Mouse (Mus musculus) erythroblast, adult 5-6 weeks (primary cell): ENCODE results near the gene Plce1. TPM values are rescaled to one million over a fixed set of nuclear protein-coding genes. Genes with fewer than 3 reads are reported as not detected.

Experiments
- ATAC-seq: replicated peaks from 2 replicates; pipeline ENCODE4 v1.8.0; 2016; ENCODE audit warnings: moderate number of reproducible peaks, mild to moderate bottlenecking, moderate TSS enrichment, inconsistent platforms; ENCODE audit not compliant: poor library complexity, low FRiP score, severe bottlenecking
- total RNA-seq, 2 experiments: library from RNA; stranded (forward) in 1 of 2; stranded (reverse) in 1 of 2; fragments of 150-400 nt in 1 of 2; fragments of 200-764, 138-1000 nt in 1 of 2; gene quantifications; 2 replicates each; pipeline versions ENCODE4 v1.2.3 to v1.2.4; 2015 to 2017; ENCODE audit warnings: low replicate concordance in 2 of 2

The Plce1 gene
- total RNA-seq, 2 experiments from 2014 or later = not detected

DNA sequence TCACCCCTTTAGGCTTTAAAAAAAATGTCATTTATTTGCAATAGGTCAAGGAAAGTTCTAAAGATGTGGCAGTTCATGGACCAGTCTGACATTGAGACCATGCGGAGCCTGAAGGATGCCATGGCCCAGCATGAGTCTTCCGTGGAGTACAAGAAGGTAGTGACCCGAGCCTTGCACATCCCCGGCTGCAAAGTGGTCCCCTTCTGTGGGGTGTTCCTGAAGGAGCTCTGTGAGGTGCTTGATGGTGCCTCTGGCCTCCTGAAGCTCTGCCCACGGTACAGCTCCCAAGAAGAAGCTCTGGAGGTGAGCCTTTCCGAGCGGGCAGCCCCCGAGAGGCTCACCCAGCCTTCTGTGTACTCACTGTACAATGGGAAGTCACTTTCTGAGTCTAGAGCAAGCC lies 220.9 kb downstream of the Plce1 start:
- ATAC-seq = no peak

DNA sequence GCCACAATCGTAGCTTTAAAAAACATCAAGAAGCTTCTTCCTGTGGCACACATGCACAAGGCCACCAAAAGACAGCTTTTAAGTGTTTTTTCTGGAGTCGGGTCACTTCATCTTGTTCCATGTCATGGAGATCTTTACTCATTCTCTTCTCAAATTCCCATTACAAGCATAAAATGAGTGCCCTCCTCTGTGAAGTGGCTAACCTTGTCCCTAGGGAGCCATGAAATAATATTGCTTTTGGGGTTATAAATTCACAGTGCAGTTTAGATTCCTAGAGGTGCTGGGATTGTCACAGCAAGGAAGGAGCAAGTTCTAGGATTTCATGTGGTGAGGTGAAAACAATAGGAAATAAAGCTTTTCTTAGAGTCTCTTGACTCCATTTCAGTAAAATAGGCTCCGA lies 223.8 kb downstream of the Plce1 start:
- ATAC-seq = no peak

DNA sequence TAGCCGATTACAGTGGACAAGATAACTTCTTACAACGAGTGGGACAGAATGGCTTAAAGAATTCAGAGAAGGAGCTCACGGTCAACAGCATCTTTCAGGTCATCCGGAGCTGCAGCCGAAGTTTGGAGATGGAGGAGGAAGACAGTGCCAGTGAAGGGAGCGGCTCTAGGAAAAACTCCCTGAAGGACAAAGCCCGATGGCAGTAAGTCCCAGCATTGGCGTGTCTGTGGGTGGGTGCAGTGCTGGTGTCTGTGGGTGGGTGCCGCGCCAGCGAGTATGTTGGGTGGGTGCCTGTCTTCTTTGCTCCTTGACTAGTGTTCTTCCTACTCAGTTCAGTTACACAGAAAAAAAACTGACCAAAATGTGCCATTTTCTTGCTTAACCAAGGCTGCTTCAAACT lies 224.3 kb downstream of the Plce1 start:
- no peak for ATAC-seq

DNA sequence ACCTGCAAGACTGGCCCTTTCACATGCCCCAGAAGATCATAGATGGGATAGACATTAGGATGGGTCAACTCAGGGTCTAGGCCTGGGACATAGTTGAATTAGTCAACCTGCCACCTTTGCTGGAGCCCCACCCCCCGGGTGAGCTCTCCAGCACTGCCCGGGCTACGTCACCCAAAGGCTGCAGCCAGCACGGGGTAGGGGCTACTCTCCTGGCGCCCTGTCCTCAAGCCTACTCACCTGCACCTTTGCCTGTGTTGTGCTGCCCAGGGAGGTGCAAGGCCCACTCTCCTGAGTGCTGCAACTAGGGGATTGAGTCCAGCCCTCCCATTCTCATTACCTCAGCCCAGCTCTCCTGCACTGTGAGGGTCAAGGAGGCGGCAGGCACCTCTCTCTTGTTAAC lies 225.5 kb downstream of the Plce1 start:
- ATAC-seq = no peak

DNA sequence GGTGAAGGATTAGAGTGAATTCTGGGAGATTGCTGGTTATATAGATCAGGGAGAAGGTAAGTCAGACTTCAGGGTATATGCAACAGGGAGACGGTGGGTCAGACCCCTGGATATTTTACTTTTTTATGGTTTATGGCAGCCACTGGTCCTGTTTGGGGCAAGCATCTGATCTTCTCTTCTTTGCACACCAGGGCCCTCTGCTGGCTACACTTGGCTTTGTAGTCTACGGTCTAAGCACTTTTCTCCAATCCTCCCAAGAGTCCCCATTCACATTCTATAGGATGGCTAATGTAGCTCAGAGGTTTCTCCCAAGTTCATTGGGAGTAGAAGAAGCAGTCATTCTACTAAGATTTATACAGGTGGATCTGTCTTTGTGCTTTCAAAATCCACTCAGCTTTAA lies 228.5 kb downstream of the Plce1 start:
- no peak for ATAC-seq

DNA sequence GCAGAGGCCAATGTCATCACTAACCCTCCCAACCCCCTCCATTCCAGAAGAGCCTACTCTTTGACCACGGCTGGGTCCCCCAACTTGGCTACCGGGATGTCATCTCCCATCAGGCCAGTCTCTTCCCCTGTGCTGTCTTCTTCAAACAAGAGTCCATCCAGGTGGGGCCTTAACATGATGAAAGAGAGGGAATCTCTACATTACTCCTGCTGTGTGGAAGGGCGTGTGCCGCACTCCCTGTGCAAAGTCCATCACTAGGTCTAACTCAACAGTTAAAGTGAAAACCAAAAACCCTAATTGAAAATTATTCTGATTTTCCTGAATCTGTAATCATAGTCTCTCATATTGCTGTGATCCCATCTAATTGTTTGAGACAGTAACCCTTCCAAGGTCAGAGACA lies 240.9 kb downstream of the Plce1 start:
- no peak for ATAC-seq

DNA sequence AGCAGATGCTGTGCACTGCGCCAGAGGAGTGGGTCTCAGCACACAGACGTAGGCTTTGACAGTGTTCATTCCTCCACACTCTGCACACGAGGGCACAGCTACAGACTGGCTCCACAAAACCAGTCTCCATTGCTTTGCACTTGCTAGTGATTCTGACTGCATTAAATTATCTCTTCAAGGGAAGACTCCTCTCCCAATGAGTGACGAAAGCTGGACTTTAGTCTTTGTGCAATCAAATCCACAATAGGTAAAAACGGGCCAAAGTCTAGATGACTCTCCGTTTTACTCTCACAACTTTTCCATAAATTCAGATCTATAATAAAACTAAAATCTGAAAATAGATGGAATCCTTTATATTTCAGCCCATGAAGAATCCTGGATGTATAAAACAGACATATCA lies 242.1 kb downstream of the Plce1 start:
- ATAC-seq = no peak

DNA sequence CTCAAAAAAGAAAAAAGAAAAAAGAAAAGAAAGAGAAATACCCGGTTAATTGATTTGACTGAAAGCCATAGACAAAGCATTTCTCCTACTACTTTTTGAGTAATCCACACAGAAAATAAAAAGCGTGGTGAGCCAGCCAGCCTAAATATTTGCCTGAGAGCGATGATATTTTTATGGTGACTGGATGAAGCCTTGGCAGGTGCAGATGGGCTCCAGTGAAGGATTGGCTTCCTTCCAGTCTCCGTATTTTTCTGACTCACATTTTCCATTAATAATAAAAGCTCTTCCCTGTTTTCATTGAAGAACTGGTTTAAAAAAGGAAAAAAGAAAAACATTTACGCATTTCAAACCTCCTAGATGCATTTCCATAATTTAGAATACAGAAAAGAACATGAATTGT lies 243.1 kb downstream of the Plce1 start:
- ATAC-seq = no peak

DNA sequence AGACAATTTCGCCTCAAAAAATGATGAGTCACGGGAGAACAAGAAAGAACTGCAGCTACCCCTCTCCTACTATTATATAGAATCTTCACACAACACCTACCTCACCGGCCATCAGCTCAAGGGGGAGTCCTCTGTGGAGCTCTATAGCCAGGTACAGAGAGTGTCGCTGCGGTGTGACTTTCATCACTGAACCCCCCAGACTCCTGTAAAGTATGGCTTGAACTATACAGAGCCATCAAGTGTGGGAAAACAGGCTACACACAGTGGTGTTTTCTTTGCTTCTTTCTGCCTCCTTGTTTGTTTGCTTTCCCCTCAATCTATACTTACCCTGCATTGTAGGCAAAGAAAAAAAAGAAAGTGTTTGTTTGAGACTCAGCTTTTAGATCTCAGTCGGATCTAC lies 247.9 kb downstream of the Plce1 start:
- ATAC-seq = no peak

DNA sequence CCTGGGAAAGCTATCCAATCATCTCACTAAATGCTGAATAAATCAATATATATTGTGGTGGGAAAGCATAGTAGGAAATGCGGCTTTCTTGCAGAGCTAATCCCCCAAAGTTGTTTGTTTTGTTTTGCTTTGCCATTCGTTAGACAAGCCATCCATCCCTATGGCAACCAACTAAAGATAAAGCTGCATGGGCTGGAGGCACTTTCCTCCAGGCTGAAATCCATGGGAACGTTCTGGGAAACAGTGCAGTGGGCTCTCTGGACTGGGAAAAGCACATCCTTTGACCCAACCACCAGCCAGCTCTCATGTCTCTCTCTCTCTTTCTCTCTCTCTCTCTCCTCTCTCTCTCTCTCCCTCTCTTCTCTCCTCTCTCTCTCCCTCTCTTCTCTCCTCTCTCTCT lies 248.4 kb downstream of the Plce1 start:
- no peak for ATAC-seq

DNA sequence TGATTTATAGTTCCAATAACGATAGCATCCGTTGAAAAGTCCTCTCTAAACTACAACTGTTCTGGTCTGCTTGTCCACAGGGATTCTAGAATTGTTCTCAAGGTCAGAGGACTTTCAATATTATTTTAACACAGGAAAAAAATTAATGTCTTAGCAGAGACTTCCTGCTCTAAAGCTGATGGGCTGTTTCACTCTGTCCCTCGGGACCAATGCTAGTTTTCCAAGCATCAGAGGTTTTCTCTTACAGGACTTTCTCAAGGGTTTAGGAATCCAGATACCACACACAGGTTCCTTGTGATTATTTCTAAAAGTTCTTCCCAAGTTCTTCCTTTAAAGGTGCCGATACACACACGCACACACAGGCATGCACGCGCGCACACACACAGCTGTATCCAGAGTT lies 263.6 kb downstream of the Plce1 start:
- no peak for ATAC-seq

DNA sequence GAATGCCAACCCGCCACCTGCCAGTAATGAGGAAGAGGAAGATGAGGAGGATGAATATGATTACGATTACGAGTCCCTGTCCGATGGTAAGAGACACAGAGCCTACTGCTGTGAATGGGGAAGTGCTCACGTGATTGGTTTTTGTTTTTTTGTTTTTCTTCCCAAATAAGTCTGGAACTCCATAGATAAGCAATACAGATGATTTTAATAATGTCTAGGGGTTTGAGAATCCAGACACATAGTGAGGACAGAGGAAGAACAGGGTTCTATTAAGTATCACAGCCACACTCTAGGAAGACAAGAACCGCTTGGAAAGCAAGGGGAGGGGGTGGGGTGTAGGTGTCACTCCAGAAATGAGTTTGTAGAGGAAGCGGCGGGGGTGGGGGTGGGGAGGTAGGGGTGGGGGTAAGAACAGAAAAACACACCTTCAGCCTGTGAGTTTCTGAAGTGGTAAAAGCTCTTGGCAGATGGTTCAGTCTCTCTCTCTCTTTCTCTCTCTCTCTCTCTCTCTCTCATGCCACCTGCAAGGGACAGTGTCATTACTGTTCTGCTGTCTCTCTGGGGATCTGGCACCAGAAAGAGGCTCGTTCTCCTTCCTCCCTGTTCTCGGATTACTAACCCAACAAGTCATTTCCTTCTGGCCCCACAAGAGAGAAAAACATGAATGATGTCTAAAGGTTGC lies 265.0 kb downstream of the Plce1 start:
- ATAC-seq = no peak

DNA sequence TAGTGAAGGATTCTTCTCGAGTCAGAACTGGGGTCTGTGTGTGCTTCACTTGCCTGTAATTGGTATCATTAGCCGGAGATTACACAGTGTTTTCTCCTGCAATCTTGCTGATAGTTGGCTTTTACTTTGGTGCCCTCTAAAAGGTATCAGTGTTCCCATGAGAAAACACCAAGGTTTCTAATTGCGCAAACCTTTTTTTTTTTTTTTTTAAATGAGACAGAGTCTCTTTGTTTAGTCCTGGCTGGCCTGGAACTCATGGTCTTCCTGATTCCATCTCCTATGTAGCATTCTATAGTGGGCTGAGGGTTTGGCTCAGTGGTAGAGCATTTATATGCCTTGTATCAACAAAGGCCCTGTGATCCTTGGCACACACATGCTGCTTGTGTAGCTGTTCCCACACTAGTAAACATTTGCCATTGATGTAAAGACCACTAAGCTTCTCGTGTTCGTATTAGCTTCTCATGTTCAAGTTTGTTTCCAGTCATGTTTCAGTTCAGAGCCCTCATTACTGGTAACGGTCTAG lies 265.6 kb downstream of the Plce1 start:
- no peak for ATAC-seq

DNA sequence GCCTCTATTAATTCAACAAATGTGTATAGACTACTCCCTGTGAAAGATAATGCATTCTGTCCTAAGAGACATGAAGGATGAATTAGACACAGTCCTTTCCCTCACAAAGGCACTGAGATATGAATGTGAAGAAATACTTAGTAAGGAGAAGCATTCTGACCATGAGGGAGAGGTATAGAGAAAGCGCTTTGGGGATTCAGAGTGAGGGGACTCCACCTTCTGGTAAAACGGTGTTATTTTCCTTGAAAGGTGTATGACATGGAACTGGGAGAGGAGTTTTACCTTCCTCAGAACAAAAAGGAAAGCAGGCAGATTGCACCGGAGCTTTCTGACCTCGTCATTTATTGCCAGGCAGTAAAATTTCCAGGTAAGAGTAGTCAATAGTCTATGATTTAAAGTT lies 269.3 kb downstream of the Plce1 start:
- no peak for ATAC-seq

DNA sequence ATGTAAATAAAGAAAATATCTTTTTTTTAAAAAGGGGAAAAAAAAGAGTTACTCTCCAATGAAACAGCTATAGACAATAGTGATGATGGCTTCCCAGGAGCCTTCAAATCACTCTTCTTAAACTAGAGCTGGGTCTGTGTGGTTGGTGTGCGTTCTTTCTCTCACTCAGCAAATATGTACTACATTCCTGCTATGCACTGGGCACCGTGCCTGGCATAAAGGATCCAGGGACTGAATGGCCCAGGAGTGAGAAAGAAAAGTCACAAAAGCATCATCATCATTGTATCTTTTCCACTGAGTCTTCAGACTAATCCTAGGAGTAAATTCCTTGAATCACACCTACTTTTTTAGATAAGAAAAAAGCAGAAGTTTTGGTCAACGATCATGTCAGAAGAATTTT lies 276.3 kb downstream of the Plce1 start:
- no peak for ATAC-seq

DNA sequence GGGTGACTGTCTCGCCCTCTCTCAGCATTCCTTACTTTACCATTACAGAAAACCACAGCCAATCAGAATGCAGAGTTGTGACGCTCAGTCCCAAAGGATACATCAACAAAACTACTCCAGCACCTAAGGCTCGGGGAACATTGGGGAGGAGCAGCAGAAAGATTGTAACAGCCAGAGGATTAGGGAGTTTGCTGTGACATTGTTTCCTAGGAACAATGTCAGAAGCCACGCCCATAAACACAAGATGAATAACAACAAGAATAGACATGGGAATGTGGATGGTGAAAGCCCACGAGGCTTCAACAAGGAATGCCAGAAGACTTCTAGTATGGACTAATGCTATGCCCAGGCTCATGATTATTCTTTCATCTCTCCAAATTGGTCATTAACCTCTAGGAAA lies 277.1 kb downstream of the Plce1 start:
- ATAC-seq = no peak

DNA sequence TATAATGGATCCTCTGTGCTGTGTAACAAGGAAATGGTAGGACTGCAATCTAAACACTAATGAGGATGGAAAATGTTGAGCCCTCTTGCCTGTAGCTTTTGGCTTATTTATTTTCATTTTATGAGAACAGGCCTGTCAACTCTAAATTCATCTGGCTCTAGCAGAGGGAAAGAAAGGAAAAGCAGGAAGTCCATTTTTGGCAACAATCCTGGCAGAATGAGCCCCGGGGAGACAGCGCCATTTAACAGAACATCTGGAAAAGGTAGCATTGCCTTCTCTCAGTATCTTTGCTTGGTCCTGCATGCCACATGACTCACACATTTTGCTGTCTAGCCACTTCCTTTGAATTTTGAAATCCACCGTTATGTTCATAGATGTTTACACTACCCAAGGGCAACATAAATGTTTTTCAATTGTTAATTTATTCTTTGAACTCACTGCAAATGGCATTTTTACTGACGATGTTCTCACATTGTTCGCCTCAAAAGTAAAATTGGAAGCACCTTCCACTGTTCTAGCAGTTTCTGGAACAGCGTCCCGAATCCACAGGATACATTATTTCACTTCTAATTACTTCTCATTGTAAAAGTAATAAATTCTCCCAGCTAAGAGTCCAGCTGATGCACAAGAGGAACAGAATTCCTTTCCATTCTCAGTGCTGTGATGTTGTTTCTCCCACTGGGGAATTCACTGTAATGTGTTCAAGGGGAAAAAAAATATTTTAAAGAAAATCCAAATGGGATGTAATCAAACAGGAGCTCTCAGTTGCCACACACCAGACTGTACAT lies 278.0 kb downstream of the Plce1 start:
- ATAC-seq = no peak

DNA sequence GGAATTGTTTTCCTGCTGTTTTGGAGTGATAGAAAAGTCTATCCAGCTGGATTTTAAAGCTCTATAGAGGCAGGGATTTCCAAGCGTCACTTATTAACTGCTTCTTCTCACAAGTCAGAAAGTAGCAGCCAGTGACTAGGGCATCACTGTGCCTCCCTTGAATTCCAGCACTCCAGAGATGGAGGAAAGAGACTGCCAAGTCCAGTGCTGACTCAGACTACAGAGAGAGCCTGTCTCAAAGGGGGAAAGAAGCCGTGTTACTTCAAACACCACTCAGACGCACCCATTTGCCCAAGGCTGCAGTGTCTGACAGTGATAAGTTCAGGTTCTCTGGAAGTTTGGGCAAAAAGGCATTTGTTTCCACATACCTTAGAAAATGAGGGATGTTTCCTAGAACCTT lies 279.5 kb downstream of the Plce1 start:
- ATAC-seq = no peak

DNA sequence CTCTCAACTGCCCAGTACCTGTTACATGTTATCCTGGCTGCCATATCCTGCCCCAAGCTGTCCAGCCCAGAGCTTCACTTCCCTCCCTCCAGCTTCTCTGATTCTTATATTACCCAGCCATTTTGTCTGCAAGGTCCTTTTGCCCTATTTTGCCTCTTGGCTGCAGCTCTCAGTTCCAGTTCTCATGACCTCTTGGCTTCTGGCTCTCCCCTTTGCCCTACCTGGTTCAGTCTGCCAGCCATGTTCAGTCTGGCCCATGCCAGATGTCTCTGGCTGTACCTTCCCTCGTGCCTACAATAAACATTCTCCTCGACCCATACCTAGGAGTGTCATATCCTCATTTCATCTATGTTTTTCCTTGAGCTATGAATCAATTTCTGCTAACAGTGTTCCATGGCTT lies 285.4 kb downstream of the Plce1 start:
- ATAC-seq = no peak

DNA sequence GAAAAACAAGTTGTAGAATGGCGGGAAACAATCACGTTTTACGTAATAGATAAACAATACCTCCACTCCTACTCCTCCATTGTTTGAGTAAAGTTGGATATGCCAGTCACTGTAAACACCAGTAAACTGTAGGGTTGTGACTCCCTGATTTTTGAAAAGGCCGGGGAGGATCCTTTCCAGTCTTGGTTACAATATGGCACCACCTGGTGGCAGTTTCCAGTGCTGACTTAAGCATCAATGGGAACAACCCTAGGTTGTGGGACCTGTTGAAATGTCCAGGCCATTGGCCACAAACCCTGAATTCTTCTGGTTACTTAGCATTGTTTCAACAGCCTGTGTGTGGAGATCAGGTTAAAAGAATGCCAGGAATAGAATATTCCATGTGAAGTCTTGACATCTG lies 294.6 kb downstream of the Plce1 start:
- no peak for ATAC-seq

DNA sequence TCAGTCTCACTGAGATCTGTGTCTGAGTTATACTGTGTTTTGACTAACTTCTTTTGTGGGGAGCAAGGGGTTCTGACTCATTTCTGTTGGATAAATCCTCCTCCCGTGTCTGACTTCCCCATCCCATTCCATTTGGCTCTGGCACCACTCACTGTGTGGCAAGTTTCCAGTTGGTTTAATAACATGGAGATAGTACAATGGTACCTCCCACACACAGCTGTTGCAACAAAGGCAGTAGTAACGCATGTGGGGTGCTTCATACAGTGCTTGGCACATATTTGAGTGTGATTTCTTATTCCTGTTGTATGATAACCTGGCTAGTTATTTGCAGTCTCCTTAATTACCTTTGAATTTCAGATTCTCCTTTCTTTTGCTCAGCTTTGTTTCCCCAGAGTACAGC lies 297.9 kb downstream of the Plce1 start:
- ATAC-seq = no peak

DNA sequence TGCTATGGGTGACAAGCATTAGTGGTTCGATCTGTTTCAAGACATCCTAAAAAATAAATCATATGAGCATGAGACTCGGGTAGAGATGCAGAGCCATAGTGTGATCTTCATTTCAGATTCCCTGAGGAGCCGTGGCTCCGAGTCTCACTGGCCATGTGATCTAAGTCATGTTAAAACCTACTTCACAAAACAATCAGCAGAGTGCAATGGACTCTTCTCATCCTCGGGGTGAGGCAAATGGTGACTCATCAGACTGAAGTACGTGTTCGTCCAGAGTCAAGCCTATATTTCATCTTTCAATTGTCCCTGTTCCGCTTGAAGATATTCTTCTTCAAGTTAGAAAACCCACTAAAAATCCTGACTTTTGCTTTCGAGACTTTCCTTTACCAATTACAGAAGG lies 302.6 kb downstream of the Plce1 start:
- no peak for ATAC-seq
